In genomic region chr14:20672990-20673389, GRCm38 (mm10) we compare ENCODE assay signal across 9 mouse cellular contexts. TPM values are rescaled to one million over a fixed set of nuclear protein-coding genes. Genes with fewer than 3 reads are reported as not detected.
DNase-seq lines count a peak whose midpoint lies in the region; ATAC-seq and TF ChIP-seq lines count a peak whose summit lies in the region.
"Had no signal": no experiment of that assay in that cellular context is flagged by ENCODE, and none has a peak within 500 bp of the region (broad histone marks: within the 10 kb centered on the region; RNA-seq: fewer than 3 reads in every experiment).

No protein-coding gene starts in this region.

- 0 out of 2 replicates have a peak overlapping the region, but pooled peaks have one; percentile 84 for H3K4me2 ChIP-seq in kidney, postnatal 0 days (ENCODE audit: low read length)
- peak overlapping the region; percentile 99 for H3K4me2 ChIP-seq in myocyte (ENCODE audit: low read depth)

- H3K4me3 ChIP-seq in kidney, postnatal 0 days (replicated peaks; ENCODE audit: low read depth, low read length): no peak overlapping the region
- H3K4me3 ChIP-seq in myocyte: peak overlapping the region; percentile 73

- TF ChIP-seq POLR2A in myocyte (IDR thresholded peaks at IDR 0.05; ENCODE audit: insufficient read length, low read depth): no peak

- no peaks in the 10 kb centered on the region for H3K27me3 ChIP-seq in kidney, postnatal 0 days (ENCODE audit: insufficient read depth, low read length)
- H3K27me3 ChIP-seq in myocyte (ENCODE audit: control insufficient read depth, insufficient read depth, insufficient read length): no peaks in the 10 kb centered on the region

- H3K36me3 ChIP-seq in kidney, postnatal 0 days (ENCODE audit: insufficient read depth, low read length): peaks cover 20% of the 10 kb centered on the region
- peaks cover 20% of the 10 kb centered on the region for H3K36me3 ChIP-seq in myocyte (ENCODE audit: control insufficient read depth, insufficient read depth)

- peak; percentile 34 for DNase-seq in left cerebral cortex, postnatal 4 days
- DNase-seq in left cerebral cortex, adult 11 months (ENCODE audit: low spot score): no peak
- peak; percentile 51 for DNase-seq in Muller cell, postnatal 12 days (ENCODE audit: inconsistent ontology term)
- DNase-seq in cerebellum, postnatal 36 days: peak; percentile 32 to 35
- DNase-seq in kidney, postnatal 0 days (ENCODE audit: low spot score): peak; percentile 52
- DNase-seq in layer of hippocampus, postnatal 25 days (ENCODE audit: extremely low spot score in 1 of 2, low spot score in 1 of 2): no peak
- no peak for DNase-seq in frontal cortex, postnatal 10 days (ENCODE audit: low spot score in 2 of 2)

- peaks cover 32% of the 10 kb centered on the region for H3K79me2 ChIP-seq in myocyte (ENCODE audit: control insufficient read depth, insufficient read depth)

- no peak overlapping the region for H3K9ac ChIP-seq in kidney, postnatal 0 days (ENCODE audit: low read depth, low read length)

- TF ChIP-seq CTCF in kidney, postnatal 0 days (IDR thresholded peaks at IDR 0.05; ENCODE audit: low read depth): peak; percentile 70

- 0 out of 2 replicates have a peak, but pooled peaks cover 6% of the 10 kb centered on the region for H3K4me1 ChIP-seq in kidney, postnatal 0 days (replicated peaks; ENCODE audit: insufficient read depth, low read length)

- no peak overlapping the region for H3ac ChIP-seq in myocyte (ENCODE audit: control insufficient read depth, insufficient read length)

- H3K27ac ChIP-seq in kidney, postnatal 0 days: 0 out of 2 replicates have a peak overlapping the region, but pooled peaks have one; percentile 36

- intact Hi-C loops in left cerebral cortex, postnatal 4 days (cut with DNase I): no loop called here

- ATAC-seq in kidney, postnatal 0 days (replicated peaks; ENCODE audit: low FRiP score, low read depth): no peak

- WGBS in kidney, postnatal 0 days: 94% methylated on average over 2 of the region's 2 CpGs

- H3K9me3 ChIP-seq in kidney, postnatal 0 days (replicated peaks; ENCODE audit: low read length): no peaks in the 10 kb centered on the region

TF ChIP-seq in myocyte, 11 proteins besides CTCF, POLR2A, EP300 and RAD21:
- TF ChIP-seq USF1 (IDR thresholded peaks at IDR 0.05; ENCODE audit: low read depth) (no peak), MYOD1 (IDR thresholded peaks at IDR 0.05; ENCODE audit: control insufficient read depth in 1 of 3, insufficient read length in 2 of 3, low read depth in 2 of 3) (no peak), MAX (IDR thresholded peaks at IDR 0.05; ENCODE audit: low read depth) (no peak), TCF12 (IDR thresholded peaks at IDR 0.05; ENCODE audit: insufficient read depth, poor library complexity, severe bottlenecking) (no peak), REST (IDR thresholded peaks at IDR 0.05; ENCODE audit: insufficient read depth, insufficient read length) (no peak)
TF ChIP-seq in myocyte: peak in this region for 0.

RNA-seq across cellular contexts. Expression of gene Sec24c, which starts 1.1 kb away (rescaled TPM):
- 100 to 1,000 TPM; 124 to 151 TPM for total RNA-seq in left cerebral cortex, postnatal 4 days (2021)
- polyA plus RNA-seq in kidney, postnatal 0 days (2015; fragmentation: Nextera tagmentation; extraction: Ambion mirVana): 57.3 and 62.8 TPM in 2 replicates
- polyA plus RNA-seq in myocyte (2012; fragmentation: generic; extraction: Trizol): 68.6 TPM
- total RNA-seq in layer of hippocampus, postnatal 25 days (2021): 100 to 1,000 TPM in 1 of 2 experiments, 10 to 100 TPM in 1; 99.6 to 110 TPM

RNA-seq across cellular contexts. Expression of gene Synpo2l, which starts 4.8 kb away (rescaled TPM):
- total RNA-seq in left cerebral cortex, postnatal 4 days (2021): under 1 TPM; 0.16 to 0.28 TPM
- 0.32 and 0.33 TPM in 2 replicates for polyA plus RNA-seq in kidney, postnatal 0 days (2015; fragmentation: Nextera tagmentation; extraction: Ambion mirVana)
- 165 TPM for polyA plus RNA-seq in myocyte (2012; fragmentation: generic; extraction: Trizol)
- under 1 TPM; 0.12 to 0.22 TPM for total RNA-seq in layer of hippocampus, postnatal 25 days (2021)

RNA-seq across cellular contexts. Expression of gene Myoz1, which starts 16.6 kb away (rescaled TPM):
- not detected for total RNA-seq in left cerebral cortex, postnatal 4 days (2021)
- 1.8 and 2.5 TPM in 2 replicates for polyA plus RNA-seq in kidney, postnatal 0 days (2015; fragmentation: Nextera tagmentation; extraction: Ambion mirVana)
- polyA plus RNA-seq in myocyte (2012; fragmentation: generic; extraction: Trizol): 8.6 TPM
- not detected for total RNA-seq in layer of hippocampus, postnatal 25 days (2021)
- total RNA-seq: layer of hippocampus, adult 18-20 months had no signal

RNA-seq across cellular contexts. Expression of gene Fut11, which starts 21.8 kb away (rescaled TPM):
- 10 to 100 TPM; 21.9 to 22.3 TPM for total RNA-seq in left cerebral cortex, postnatal 4 days (2021)
- polyA plus RNA-seq in kidney, postnatal 0 days (2015; fragmentation: Nextera tagmentation; extraction: Ambion mirVana): 21.6 and 22.4 TPM in 2 replicates
- 7.2 TPM for polyA plus RNA-seq in myocyte (2012; fragmentation: generic; extraction: Trizol)
- total RNA-seq in layer of hippocampus, postnatal 25 days (2021): 10 to 100 TPM; 15.6 to 16.0 TPM

RNA-seq across cellular contexts. Expression of gene Chchd1, which starts 29.8 kb away (rescaled TPM):
- total RNA-seq in left cerebral cortex, postnatal 4 days (2021): 10 to 100 TPM; 75.5 to 76.4 TPM
- polyA plus RNA-seq in kidney, postnatal 0 days (2015; fragmentation: Nextera tagmentation; extraction: Ambion mirVana): 195 and 223 TPM in 2 replicates
- polyA plus RNA-seq in myocyte (2012; fragmentation: generic; extraction: Trizol): 111 TPM
- 10 to 100 TPM; 47.3 to 50.3 TPM for total RNA-seq in layer of hippocampus, postnatal 25 days (2021)

Comparison
In these comparisons a context has a peak if more than half of its experiments do, and no peak if none do; other contexts are left out.
1. DNase-seq: peak in left cerebral cortex, postnatal 4 days (single experiment), Muller cell, postnatal 12 days (single experiment), cerebellum, postnatal 36 days (2 of 2) and kidney, postnatal 0 days (single experiment); none in left cerebral cortex, adult 11 months (single experiment), layer of hippocampus, postnatal 25 days (0 of 2) and frontal cortex, postnatal 10 days (0 of 2).